27 mouse cellular contexts compared by ENCODE assay signal in genomic region chr5:135037946-135038345, GRCm38 (mm10). TPM values are rescaled to one million over a fixed set of nuclear protein-coding genes. Genes with fewer than 3 reads are reported as not detected.
"Had no signal": no experiment of that assay in that cellular context is flagged by ENCODE, and none has a peak within 500 bp of the region (broad histone marks: within the 10 kb centered on the region; RNA-seq: fewer than 3 reads in every experiment).

No protein-coding gene starts in this region.

- H3K27ac ChIP-seq: gastrocnemius, adult 2 months; heart, adult 2 months; heart, embryonic 13.5 days; heart, embryonic 15.5 days; hindbrain, embryonic 13.5 days; hindbrain, embryonic 15.5 days; hindbrain, postnatal 0 days; kidney, embryonic 15.5 days; kidney, postnatal 0 days; limb, embryonic 13.5 days; limb, embryonic 15.5 days; liver, embryonic 12.5 days; liver, embryonic 14.5 days had no signal

- H3K4me1 ChIP-seq: hindbrain, embryonic 15.5 days had no signal

- DNase-seq: gastrocnemius, adult 2 months; gastrocnemius, postnatal 10 days; gastrocnemius, postnatal 36 days; heart, adult 11 months; heart, adult 2 months; heart, postnatal 14 days; heart, postnatal 36 days; kidney, adult 11 months; kidney, adult 2 months; kidney, adult 9 months; kidney, postnatal 14 days; kidney, postnatal 36 days; layer of hippocampus, adult 9-11 months; layer of hippocampus, postnatal 36 days; left cerebral cortex, postnatal 4 days had no signal

- H3K4me3 ChIP-seq: gastrocnemius, adult 2 months; heart, adult 2 months; heart, embryonic 13.5 days; heart, embryonic 15.5 days; hindbrain, embryonic 13.5 days; hindbrain, embryonic 15.5 days; kidney, embryonic 15.5 days; limb, embryonic 13.5 days; limb, embryonic 15.5 days; liver, embryonic 12.5 days had no signal

RNA-seq across cellular contexts. Expression of gene Stx1a, which starts 14.7 kb away (rescaled TPM):
- total RNA-seq: hematopoietic stem cell, adult 5-6 weeks had no signal
